Mouse (Mus musculus): Measurements from ENCODE around the gene Tecta. TPM values are rescaled to one million over a fixed set of nuclear protein-coding genes. Genes with fewer than 3 reads are reported as not detected.

The Tecta gene
- polyA plus RNA-seq, 1 experiment from 2014 or later, result 0.30 TPM

GRCm38 (mm10) chr9:42382063-42382462, 17.7 kb downstream of the Tecta start:
- 82% methylated on average over 5 of the region's 5 CpGs for WGBS
- no peak for ATAC-seq (replicated peaks; ENCODE audit: low FRiP score, low TSS enrichment, low read depth)

GRCm38 (mm10) chr9:42378071-42378470, 21.7 kb downstream of the Tecta start:
- no peak for DNase-seq (ENCODE audit: low spot score)
- H3K36me3 ChIP-seq (ENCODE audit: control insufficient read depth, insufficient read depth, low read length), result no peaks in the 10 kb centered on the region
- 93% methylated on average over 4 of the region's 4 CpGs for WGBS
- H3K9ac ChIP-seq (ENCODE audit: low read length), result no peak overlapping the region
- H3K9me3 ChIP-seq (ENCODE audit: control insufficient read depth, low read length), result no peaks in the 10 kb centered on the region; the same call in 1 of the 2 replicates
- H3K27ac ChIP-seq (ENCODE audit: low read depth), result no peak overlapping the region
- H3K27me3 ChIP-seq (replicated peaks; ENCODE audit: control insufficient read depth, insufficient read depth, low read length), result no peaks in the 10 kb centered on the region
- no peak overlapping the region for H3K4me3 ChIP-seq (ENCODE audit: low read depth, low read length)
- H3K4me2 ChIP-seq (ENCODE audit: low read length), result no peak overlapping the region
- no peaks in the 10 kb centered on the region for H3K4me1 ChIP-seq (replicated peaks; ENCODE audit: control insufficient read depth, insufficient read depth, low read length)
- ATAC-seq (replicated peaks; ENCODE audit: low FRiP score, low TSS enrichment, low read depth), result no peak

More at GRCm38 (mm10) chr9:42382063-42382462, 17.7 kb downstream of the Tecta start:
- Histone ChIP-seq H3K4me2 (ENCODE audit: low read length) (no peak overlapping the region), H3K4me1 (replicated peaks; ENCODE audit: control insufficient read depth, insufficient read depth, low read length) (no peaks in the 10 kb centered on the region), H3K27me3 (replicated peaks; ENCODE audit: control insufficient read depth, insufficient read depth, low read length) (no peaks in the 10 kb centered on the region), H3K4me3 (ENCODE audit: low read depth, low read length) (no peak overlapping the region), H3K9ac (ENCODE audit: low read length) (no peak overlapping the region), H3K36me3 (ENCODE audit: control insufficient read depth, insufficient read depth, low read length) (no peaks in the 10 kb centered on the region), H3K9me3 (ENCODE audit: control insufficient read depth, low read length) (no peaks in the 10 kb centered on the region; the same call in 1 of the 2 replicates), H3K27ac (ENCODE audit: low read depth) (no peak overlapping the region)
- DNase-seq (ENCODE audit: low spot score), result no peak

- 92% methylated on average over 15 of the region's 15 CpGs for WGBS
Measured at GRCm38 (mm10) chr9:42377656-42378055, 22.1 kb downstream of the Tecta start.

GRCm38 (mm10) chr9:42371670-42372368, 27.9 kb downstream of the Tecta start:
- Histone ChIP-seq H3K4me2 (ENCODE audit: low read length) (no peak overlapping the region), H3K27me3 (replicated peaks; ENCODE audit: control insufficient read depth, insufficient read depth, low read length) (no peaks in the 10 kb centered on the region), H3K9me3 (ENCODE audit: control insufficient read depth, low read length) (no peaks in the 10 kb centered on the region), H3K27ac (ENCODE audit: low read depth) (no peak overlapping the region), H3K36me3 (ENCODE audit: control insufficient read depth, insufficient read depth, low read length) (no peaks in the 10 kb centered on the region), H3K9ac (ENCODE audit: low read length) (no peak overlapping the region), H3K4me3 (ENCODE audit: low read depth, low read length) (no peak overlapping the region), H3K4me1 (replicated peaks; ENCODE audit: control insufficient read depth, insufficient read depth, low read length) (no peaks in the 10 kb centered on the region)
- DNase-seq (ENCODE audit: low spot score) (no peak), ATAC-seq (replicated peaks; ENCODE audit: low FRiP score, low TSS enrichment, low read depth) (no peak)
- WGBS, result 74% methylated on average over 6 of the region's 6 CpGs

More at GRCm38 (mm10) chr9:42377656-42378055, 22.1 kb downstream of the Tecta start:
- ATAC-seq (replicated peaks; ENCODE audit: low FRiP score, low TSS enrichment, low read depth) (no peak), DNase-seq (ENCODE audit: low spot score) (no peak)
- Histone ChIP-seq H3K27me3 (replicated peaks; ENCODE audit: control insufficient read depth, insufficient read depth, low read length) (no peaks in the 10 kb centered on the region), H3K9ac (ENCODE audit: low read length) (no peak overlapping the region), H3K9me3 (ENCODE audit: control insufficient read depth, low read length) (no peaks in the 10 kb centered on the region; the same call in 1 of the 2 replicates), H3K4me1 (replicated peaks; ENCODE audit: control insufficient read depth, insufficient read depth, low read length) (no peaks in the 10 kb centered on the region), H3K27ac (ENCODE audit: low read depth) (no peak overlapping the region), H3K4me3 (ENCODE audit: low read depth, low read length) (no peak overlapping the region), H3K36me3 (ENCODE audit: control insufficient read depth, insufficient read depth, low read length) (no peaks in the 10 kb centered on the region), H3K4me2 (ENCODE audit: low read length) (no peak overlapping the region)

GRCm38 (mm10) chr9:42357585-42357984, 42.1 kb downstream of the Tecta start:
- H3K4me3 ChIP-seq (ENCODE audit: low read depth, low read length), result no peak overlapping the region
- DNase-seq (ENCODE audit: low spot score) (no peak), ATAC-seq (replicated peaks; ENCODE audit: low FRiP score, low TSS enrichment, low read depth) (no peak)
- no peaks in the 10 kb centered on the region for H3K27me3 ChIP-seq (replicated peaks; ENCODE audit: control insufficient read depth, insufficient read depth, low read length)
- 85% methylated on average over 4 of the region's 4 CpGs for WGBS
- H3K27ac ChIP-seq (ENCODE audit: low read depth), result no peak overlapping the region
- H3K9ac ChIP-seq (ENCODE audit: low read length), result no peak overlapping the region
- H3K4me1 ChIP-seq (replicated peaks; ENCODE audit: control insufficient read depth, insufficient read depth, low read length), result no peaks in the 10 kb centered on the region
- no peaks in the 10 kb centered on the region for H3K9me3 ChIP-seq (ENCODE audit: control insufficient read depth, low read length)
- H3K4me2 ChIP-seq (ENCODE audit: low read length), result no peak overlapping the region
- H3K36me3 ChIP-seq (ENCODE audit: control insufficient read depth, insufficient read depth, low read length), result no peaks in the 10 kb centered on the region

GRCm38 (mm10) chr9:42354871-42355270, 44.9 kb downstream of the Tecta start:
- Histone ChIP-seq H3K36me3 (ENCODE audit: control insufficient read depth, insufficient read depth, low read length) (no peaks in the 10 kb centered on the region), H3K4me1 (replicated peaks; ENCODE audit: control insufficient read depth, insufficient read depth, low read length) (peaks cover 5% of the 10 kb centered on the region), H3K9ac (ENCODE audit: low read length) (no peak overlapping the region), H3K4me2 (ENCODE audit: low read length) (no peak overlapping the region), H3K9me3 (ENCODE audit: control insufficient read depth, low read length) (no peaks in the 10 kb centered on the region), H3K27ac (ENCODE audit: low read depth) (no peak overlapping the region), H3K27me3 (replicated peaks; ENCODE audit: control insufficient read depth, insufficient read depth, low read length) (no peaks in the 10 kb centered on the region), H3K4me3 (ENCODE audit: low read depth, low read length) (no peak overlapping the region)
- DNase-seq (ENCODE audit: low spot score) (no peak), ATAC-seq (replicated peaks; ENCODE audit: low FRiP score, low TSS enrichment, low read depth) (no peak)
- 56% methylated on average over 1 of the region's 1 CpGs for WGBS

- Histone ChIP-seq H3K4me1 (replicated peaks; ENCODE audit: control insufficient read depth, insufficient read depth, low read length) (peaks cover 11% of the 10 kb centered on the region), H3K27me3 (replicated peaks; ENCODE audit: control insufficient read depth, insufficient read depth, low read length) (no peaks in the 10 kb centered on the region), H3K4me2 (ENCODE audit: low read length) (no peak overlapping the region), H3K36me3 (ENCODE audit: control insufficient read depth, insufficient read depth, low read length) (no peaks in the 10 kb centered on the region), H3K27ac (ENCODE audit: low read depth) (no peak overlapping the region), H3K9ac (ENCODE audit: low read length) (no peak overlapping the region), H3K4me3 (ENCODE audit: low read depth, low read length) (no peak overlapping the region), H3K9me3 (ENCODE audit: control insufficient read depth, low read length) (no peaks in the 10 kb centered on the region)
- 36% methylated on average over 7 of the region's 7 CpGs for WGBS
- ATAC-seq (replicated peaks; ENCODE audit: low FRiP score, low TSS enrichment, low read depth) (no peak), DNase-seq (ENCODE audit: low spot score) (no peak)
Measured at GRCm38 (mm10) chr9:42349791-42350190, 49.9 kb downstream of the Tecta start.

GRCm38 (mm10) chr9:42346297-42346696, 53.4 kb downstream of the Tecta start:
- Histone ChIP-seq H3K9me3 (ENCODE audit: control insufficient read depth, low read length) (no peaks in the 10 kb centered on the region), H3K4me1 (replicated peaks; ENCODE audit: control insufficient read depth, insufficient read depth, low read length) (peaks cover 11% of the 10 kb centered on the region), H3K9ac (ENCODE audit: low read length) (no peak overlapping the region), H3K4me2 (ENCODE audit: low read length) (no peak overlapping the region), H3K27me3 (replicated peaks; ENCODE audit: control insufficient read depth, insufficient read depth, low read length) (no peaks in the 10 kb centered on the region), H3K27ac (ENCODE audit: low read depth) (no peak overlapping the region), H3K36me3 (ENCODE audit: control insufficient read depth, insufficient read depth, low read length) (no peaks in the 10 kb centered on the region), H3K4me3 (ENCODE audit: low read depth, low read length) (no peak overlapping the region)
- no peak for DNase-seq (ENCODE audit: low spot score)
- no peak for ATAC-seq (replicated peaks; ENCODE audit: low FRiP score, low TSS enrichment, low read depth)

GRCm38 (mm10) chr9:42339151-42339550, 60.6 kb downstream of the Tecta start:
- ATAC-seq (replicated peaks; ENCODE audit: low FRiP score, low TSS enrichment, low read depth), result no peak
- Histone ChIP-seq H3K4me2 (ENCODE audit: low read length) (no peak overlapping the region), H3K36me3 (ENCODE audit: control insufficient read depth, insufficient read depth, low read length) (no peaks in the 10 kb centered on the region), H3K27ac (ENCODE audit: low read depth) (no peak overlapping the region), H3K4me1 (replicated peaks; ENCODE audit: control insufficient read depth, insufficient read depth, low read length) (no peaks in the 10 kb centered on the region), H3K9ac (ENCODE audit: low read length) (no peak overlapping the region), H3K27me3 (replicated peaks; ENCODE audit: control insufficient read depth, insufficient read depth, low read length) (no peaks in the 10 kb centered on the region), H3K4me3 (ENCODE audit: low read depth, low read length) (no peak overlapping the region), H3K9me3 (ENCODE audit: control insufficient read depth, low read length) (no peaks in the 10 kb centered on the region)
- no peak for DNase-seq (ENCODE audit: low spot score)
- WGBS, result 58% methylated on average over 4 of the region's 4 CpGs

Data from intestine, embryonic 14.5 days (tissue).